Mouse (Mus musculus) spleen, postnatal 36 days (tissue): ENCODE measurements around the gene Adam11.
"Not testable (repeated sequence)": the region's sequence is repeated elsewhere in the genome, so short reads cannot be mapped to it uniquely, and the experiment has no call there.

Experiments used
- DNase-seq, 2 experiments: peaks; one replicate each; pipeline ENCODE4 v3.0.0; 2022; ENCODE audit warnings: low spot score in 2 of 2, mixed read lengths in 1 of 2

Adam11 gene

GRCm38 (mm10) chr11:102761309-102762210 lies at the start of gene Adam11:
TSS of gene Adam11 (plus strand) at chr11:102761439.
- no peak for DNase-seq

GRCm38 (mm10) chr11:102712411-102712810 lies 48.8 kb upstream of the Adam11 start:
- no peak for DNase-seq

- not testable (repeated sequence) for DNase-seq
These were observed 46.7 kb upstream of the Adam11 start for GRCm38 (mm10) chr11:102714578-102714977.

- DNase-seq, result no peak
These were observed 45.1 kb upstream of the Adam11 start for GRCm38 (mm10) chr11:102716135-102716534.

- no peak for DNase-seq
These were observed 35.7 kb upstream of the Adam11 start for GRCm38 (mm10) chr11:102725574-102725973.

GRCm38 (mm10) chr11:102728614-102729013 lies 32.6 kb upstream of the Adam11 start:
- no peak for DNase-seq

GRCm38 (mm10) chr11:102729835-102730234 lies 31.4 kb upstream of the Adam11 start:
- no peak for DNase-seq

GRCm38 (mm10) chr11:102731366-102731765 lies 29.9 kb upstream of the Adam11 start:
- no peak for DNase-seq

- no peak for DNase-seq
These were observed 28.1 kb upstream of the Adam11 start for GRCm38 (mm10) chr11:102733146-102733545.

- DNase-seq, result no peak
These were observed 26.3 kb upstream of the Adam11 start for GRCm38 (mm10) chr11:102734961-102735360.

GRCm38 (mm10) chr11:102738046-102738445 lies 23.2 kb upstream of the Adam11 start:
- DNase-seq, result no peak

- DNase-seq, result peak; percentile 35 to 37
These were observed 21.8 kb upstream of the Adam11 start for GRCm38 (mm10) chr11:102739278-102739966.

- no peak for DNase-seq
These were observed 20.6 kb upstream of the Adam11 start for GRCm38 (mm10) chr11:102740634-102741033.

- DNase-seq, result no peak
These were observed 19.9 kb upstream of the Adam11 start for GRCm38 (mm10) chr11:102741129-102741950.

GRCm38 (mm10) chr11:102742066-102742465 lies 19.2 kb upstream of the Adam11 start:
- DNase-seq, result no peak

- no peak for DNase-seq
These were observed 18.4 kb upstream of the Adam11 start for GRCm38 (mm10) chr11:102742843-102743242.

GRCm38 (mm10) chr11:102744746-102745145 lies 16.5 kb upstream of the Adam11 start:
- DNase-seq, result no peak

- DNase-seq, result no peak
These were observed 13.4 kb upstream of the Adam11 start for GRCm38 (mm10) chr11:102747866-102748265.

- DNase-seq, result no peak
These were observed 12.9 kb upstream of the Adam11 start for GRCm38 (mm10) chr11:102748381-102748780.

GRCm38 (mm10) chr11:102749712-102750111 lies 11.5 kb upstream of the Adam11 start:
- DNase-seq, result no peak

- no peak for DNase-seq
These were observed 8.2 kb upstream of the Adam11 start for GRCm38 (mm10) chr11:102752896-102753590.
